Mouse (Mus musculus) cerebellum, adult 18-20 months (tissue): ENCODE results near the gene Sla2.
A peak's percentile ranks its signal among the peaks of the same experiment; 100 is the strongest.
"Not testable (repeated sequence)": the region's sequence is repeated elsewhere in the genome, so short reads cannot be mapped to it uniquely, and the experiment has no call there.

Source experiments
- DNase-seq, 2 experiments: peaks; one replicate each; pipeline ENCODE4 v3.0.0; 2021

Gene Sla2

DNA sequence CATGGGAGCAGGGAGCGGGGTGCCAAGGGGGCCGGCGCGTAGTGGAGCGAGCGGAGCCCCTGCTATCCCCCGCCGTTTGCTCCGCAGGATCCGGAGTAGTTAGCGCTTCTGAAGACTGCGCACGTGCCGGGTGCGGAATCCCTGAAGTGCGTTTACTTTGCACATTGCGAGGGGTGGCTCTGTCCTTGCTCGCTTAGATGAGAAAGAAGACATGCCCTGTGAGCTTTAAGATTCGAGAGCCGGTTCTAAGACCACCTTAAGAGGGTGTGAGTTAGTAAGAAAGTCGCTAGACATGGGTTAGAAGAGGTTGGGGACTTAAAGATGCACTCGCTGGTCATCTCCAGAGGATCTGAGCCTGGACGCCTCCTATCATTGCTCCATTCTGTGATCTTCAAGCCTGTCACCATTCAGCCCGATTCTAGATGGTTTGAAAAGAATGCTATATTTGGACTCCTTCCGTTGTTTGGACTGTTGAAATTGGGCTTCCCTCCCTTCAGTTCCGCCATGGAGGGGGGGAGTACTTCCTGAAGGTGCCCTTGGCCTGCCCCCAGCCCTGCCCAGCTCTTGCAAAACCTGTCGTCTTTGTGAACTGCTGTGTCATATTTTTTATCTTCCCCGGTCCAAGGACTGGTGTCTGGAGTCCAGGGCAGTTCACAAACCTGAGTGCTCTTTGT, 23.4 kb downstream of the Sla2 start:
- DNase-seq, result no peak

DNA sequence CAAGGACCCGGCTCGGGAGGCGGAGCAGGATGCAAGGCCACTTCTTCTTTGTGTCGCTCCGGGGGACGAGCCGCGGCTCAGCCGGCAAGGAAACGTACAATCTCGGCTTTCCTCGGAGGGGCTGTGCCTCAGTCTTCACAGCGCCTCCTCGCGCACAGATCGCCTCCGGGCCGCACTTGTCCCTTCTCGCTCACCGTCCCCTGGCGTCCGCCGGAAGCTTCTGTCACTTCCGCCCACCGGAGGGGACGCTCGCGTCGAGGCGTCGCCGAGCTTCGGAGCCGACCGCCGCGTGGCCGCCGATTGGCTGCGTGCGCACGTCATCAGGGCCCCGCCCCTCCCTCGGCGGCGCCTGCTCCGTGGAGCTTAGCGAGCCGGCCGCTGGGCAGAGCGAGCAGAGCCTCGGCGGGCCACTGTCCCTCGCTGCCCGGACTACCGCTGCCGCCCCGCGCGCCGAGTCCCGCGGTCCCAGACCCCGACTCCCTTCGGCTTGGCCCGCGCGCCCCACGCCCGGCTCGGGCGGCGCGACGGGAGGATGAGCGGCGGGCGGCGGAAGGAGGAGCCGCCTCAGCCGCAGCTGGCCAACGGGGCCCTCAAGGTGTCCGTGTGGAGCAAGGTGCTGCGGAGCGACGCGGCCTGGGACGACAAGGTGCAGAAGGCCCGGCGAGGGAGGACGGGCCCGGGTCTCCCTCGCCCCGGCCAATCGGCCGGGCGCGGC, 24.1 kb downstream of the Sla2 start, which contains the start of gene Rab5if:
Gene Rab5if (plus strand): TSS at position 357 of the 715 bp plus-strand sequence.
- peak; percentile 97 to 99 for DNase-seq

DNA sequence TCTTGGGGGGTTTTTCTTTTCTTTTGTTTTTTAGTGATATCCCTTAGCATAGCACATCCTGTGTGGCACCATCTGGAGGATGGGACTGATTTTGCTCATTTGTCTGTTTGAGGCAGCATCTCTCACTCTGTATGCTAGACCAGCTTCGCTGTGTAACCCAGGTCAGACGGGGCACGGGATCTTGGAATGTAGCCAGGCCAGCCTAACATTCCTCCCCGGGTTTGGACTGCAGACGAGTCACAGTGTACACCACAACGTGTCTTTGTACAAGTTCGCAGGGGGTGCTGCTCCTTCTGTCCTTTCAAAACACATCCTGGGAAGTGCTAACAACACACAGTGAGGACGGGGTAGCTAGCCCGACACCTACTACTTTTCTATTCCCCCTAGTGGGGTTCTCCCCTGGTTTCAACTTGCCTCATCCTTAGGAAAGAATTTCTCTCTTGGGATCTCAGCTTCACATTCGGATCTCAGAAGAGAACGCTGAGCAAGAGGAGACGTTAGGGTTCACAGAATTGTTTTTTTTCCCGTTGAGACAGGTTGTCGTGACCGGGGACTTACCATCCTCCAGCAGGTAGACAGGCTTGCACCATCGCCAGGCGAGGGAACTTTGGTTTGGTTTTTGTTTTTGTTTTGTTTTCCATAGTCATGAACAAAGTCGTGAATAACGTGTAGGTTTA, 24.8 kb downstream of the Sla2 start:
- no peak for DNase-seq

DNA sequence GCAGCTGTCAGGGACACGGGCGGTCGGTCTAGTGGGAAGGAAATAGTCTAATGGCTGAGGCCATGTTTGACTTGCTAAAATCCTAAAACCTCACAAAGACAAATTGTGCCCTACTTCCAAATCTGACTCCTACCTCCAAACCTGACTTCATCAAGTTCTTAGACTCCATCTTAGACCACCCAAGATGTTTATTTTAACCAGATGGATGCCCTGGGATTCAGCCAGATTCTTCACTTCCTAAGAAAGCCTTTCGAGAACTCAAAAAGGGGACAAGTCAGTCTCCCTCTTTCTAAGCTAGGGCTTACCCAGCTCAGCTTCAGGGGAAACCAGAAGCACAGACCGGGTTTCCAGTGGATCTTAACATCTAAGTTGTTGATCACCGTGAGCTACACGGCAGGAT, 28.3 kb downstream of the Sla2 start:
- no peak for DNase-seq

- DNase-seq, result no peak
Observed at GRCm38 (mm10) chr2:156857835-156858234, 29.2 kb downstream of the Sla2 start, which contains the start of gene 4930518I15Rik. TSS of gene 4930518I15Rik (minus strand) at chr2:156857946.

DNA sequence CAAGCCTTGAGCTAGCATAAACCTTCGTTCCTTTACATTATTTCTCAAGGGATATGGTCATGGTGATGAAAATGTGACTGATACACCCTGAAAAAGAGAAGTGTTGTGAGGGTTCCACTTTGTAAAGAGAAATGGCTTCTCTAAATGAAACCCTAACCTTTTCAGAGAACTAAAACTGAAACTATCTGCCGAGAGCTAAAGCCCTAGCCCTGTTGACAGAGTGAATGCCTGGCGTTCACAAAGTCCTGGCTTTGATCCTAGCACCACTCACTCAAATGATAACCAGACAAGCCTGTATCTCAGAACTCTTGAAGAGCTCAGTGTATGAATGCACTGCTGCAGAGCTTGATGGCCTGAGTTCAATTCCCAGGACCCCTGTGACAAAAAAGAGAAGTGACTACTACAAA, 29.6 kb downstream of the Sla2 start:
- no peak for DNase-seq

DNA sequence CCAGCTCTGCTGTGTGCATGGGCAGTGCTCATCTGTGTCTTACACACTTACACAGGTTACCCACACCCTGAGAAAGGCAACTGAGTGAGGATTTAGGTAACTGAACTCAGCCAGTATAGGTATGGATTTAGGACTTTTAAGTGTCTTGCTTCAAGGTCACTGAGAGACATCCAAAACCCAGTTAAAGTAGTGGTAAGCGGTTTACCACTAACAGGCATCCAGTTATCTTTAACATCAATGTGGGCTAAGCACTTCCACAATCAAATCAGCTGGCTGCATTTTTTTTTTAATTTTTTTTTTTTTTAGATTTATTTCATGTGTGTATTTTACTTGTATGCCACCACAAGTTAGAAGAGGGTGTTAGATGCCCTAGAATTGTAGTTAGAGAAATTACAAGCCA, 30.7 kb downstream of the Sla2 start:
- no peak for DNase-seq

DNA sequence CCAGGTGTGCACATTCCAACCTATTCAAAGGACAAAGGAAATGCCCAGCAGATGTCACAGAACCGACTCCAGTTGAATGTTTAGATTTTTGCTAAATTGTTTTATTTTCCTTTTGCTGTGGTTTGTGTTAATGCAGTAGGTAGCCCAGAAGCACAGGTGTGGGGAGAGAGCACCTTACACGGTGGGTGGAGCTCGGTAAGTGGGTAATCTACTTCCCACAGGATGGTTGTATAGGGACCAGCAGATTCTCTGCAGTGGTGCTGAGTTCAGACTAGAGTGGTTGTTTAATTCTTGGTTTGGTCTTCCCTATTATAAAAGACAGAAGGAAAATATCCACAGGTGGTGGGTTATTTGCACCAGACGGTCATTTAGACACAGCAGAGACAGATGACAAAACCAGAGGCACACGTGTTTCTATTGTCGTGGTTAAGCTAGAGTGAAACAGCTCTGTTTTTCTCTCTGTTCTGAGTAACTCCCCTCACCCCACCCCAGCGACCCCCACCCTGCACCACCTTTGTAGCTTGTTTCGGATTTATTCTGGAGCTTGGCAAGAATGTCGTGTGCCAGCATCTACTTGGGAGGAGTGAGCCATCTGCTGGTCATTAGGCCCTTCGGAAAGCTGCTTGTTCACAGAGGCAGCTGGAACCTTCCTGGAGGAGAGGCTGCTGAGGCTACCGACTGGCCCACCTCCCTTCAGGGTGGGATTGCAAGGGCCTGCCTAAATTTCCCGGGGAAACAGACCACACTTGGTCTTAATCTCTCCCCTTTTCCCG, 32.8 kb downstream of the Sla2 start:
- DNase-seq, result peak; percentile 60 to 75

GRCm38 (mm10) chr2:156853584-156853983, 33.4 kb downstream of the Sla2 start:
- DNase-seq, result not testable (repeated sequence)

- DNase-seq, result no peak
Observed at GRCm38 (mm10) chr2:156850505-156850904, 36.5 kb downstream of the Sla2 start.

GRCm38 (mm10) chr2:156848526-156849182, 38.3 kb downstream of the Sla2 start:
- no peak for DNase-seq

DNA sequence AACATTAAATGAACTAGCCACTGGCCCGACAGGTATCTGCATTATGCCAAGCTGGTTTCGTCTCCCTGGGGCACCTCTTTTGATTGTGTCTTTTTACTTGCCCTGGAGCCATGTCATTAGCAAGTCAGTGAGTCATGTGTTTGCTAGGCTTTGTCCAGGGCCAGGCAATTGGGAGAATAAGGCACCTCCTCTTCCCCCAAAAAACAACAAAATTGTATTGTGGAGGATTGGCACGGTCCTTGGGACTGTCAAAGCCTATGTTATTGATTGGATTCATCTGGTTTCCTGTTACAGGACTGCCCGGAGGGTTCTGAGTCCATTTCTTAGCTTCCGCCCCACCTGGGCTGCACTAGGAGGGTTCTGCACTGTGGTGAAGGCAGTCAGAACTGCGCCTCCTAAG, 39.3 kb downstream of the Sla2 start:
- DNase-seq, result no peak

DNA sequence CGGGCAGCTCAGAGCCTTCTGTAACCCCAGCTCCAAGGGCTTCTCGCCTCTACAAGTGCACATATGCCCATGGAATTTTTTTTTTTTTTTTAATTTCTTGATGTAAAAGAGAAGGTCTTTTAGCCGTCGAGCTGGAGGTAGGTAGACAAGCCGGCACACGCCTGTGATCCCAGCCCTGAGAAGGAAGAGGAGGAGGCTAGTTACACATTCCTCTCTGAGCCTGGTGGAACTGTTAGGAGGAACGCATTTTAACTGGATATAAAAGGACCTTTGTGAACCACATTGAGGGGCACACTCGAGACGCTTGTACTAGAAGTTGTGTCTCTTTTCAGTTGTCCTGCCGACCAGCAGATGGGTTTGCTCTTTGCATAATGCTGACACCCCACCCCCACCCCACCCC, 42.3 kb downstream of the Sla2 start:
- DNase-seq, result no peak

DNA sequence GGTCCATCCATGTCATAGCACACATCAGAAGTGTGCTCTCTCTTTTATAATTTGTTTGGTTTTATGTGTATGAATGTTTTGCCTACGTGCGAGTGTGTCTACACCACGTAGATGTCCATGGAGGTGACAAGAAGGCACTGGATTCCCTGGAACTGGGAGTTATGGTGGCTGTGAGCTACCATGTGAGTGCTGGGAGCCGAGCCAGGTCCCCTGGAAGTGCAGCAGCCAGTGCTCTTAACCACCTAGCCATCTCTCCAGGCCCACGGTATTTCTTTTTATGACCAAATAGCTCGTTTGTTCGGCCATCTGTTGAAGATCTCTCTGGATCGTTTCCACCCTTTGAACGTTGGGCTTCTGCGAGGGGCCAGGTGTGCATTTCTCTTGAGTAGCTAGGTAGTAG, 43.7 kb downstream of the Sla2 start:
- no peak for DNase-seq

DNA sequence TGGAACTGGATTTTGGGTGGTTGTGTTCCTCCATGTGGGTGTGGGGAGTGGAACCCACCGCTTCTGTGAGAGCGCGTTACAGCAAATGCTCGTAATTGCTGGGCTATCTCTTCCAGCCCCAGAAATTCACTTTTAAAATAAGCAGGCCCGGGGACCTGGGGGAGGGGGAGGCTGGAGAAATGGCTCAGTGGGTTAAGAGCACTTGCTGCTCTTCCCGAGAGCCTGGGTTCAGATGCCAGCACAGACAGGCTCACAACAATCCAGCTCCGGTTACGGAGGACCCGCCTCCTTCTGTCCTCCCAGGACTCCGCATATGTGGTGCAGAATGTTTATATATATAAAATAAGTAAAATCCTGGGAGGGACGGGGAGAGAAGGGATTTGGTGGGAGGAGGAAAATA, 44.3 kb downstream of the Sla2 start:
- DNase-seq, result no peak

GRCm38 (mm10) chr2:156841841-156842706, 44.9 kb downstream of the Sla2 start:
- DNase-seq, result peak; percentile 39 to 54

GRCm38 (mm10) chr2:156841028-156841840, 45.8 kb downstream of the Sla2 start:
- no peak for DNase-seq

- peak in 1 of 2 experiments; percentile 16 for DNase-seq
Observed at GRCm38 (mm10) chr2:156840301-156841027, 46.5 kb downstream of the Sla2 start.

DNA sequence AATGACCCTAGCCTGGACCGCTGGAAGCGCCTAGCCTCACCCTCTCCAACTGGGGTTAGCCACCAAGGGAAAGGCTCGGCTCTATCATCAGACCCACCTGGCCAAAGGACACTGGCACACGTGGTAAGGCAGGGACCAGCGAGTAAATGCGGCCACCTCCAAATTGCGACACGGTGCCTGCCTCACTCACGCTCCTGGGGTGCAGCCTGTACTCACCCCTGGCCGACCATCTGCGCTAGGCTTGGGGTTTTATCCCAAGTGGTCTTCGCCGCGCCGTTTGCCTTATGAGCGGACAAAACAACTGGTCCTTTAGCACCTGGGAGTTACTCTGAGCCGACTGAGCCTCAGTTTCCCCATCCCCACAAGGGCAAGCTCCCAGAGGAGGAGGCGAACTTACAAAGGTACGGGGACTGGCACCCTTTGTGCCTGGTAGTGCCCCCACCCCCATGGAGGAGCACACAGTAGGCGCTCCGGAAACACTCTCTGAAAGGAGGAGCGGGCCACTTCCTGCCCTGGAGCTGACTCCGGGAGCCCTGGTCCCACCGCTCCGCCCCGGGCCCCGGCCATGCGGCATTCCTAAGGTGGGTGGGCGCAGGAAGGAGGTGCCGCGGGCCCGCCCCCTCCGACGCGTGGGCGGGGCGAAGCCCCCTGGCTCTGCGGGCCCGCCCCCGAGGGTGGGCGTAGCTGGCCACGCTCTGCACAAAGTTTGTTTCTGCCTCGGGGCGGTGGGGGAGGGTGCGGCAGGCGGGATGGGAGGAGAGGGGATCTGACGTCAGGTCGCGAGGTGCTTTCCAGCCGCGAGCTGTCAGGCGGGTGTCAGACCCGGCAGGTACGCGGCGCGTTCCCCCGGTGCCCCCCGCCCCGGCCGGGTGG, 47.4 kb downstream of the Sla2 start, which contains the start of gene Tgif2:
Gene Tgif2 (plus strand): TSS at position 689 of the 873 bp plus-strand sequence.
- no peak for DNase-seq
